Mouse (Mus musculus): Measurements from ENCODE around the gene Zglp1. TPM values are rescaled to one million over a fixed set of nuclear protein-coding genes. Genes with fewer than 3 reads are reported as not detected.

The Zglp1 gene
- 4.7 and 6.8 TPM in 2 replicates for polyA plus RNA-seq (2012; ENCODE audit: low replicate concordance)

DNA sequence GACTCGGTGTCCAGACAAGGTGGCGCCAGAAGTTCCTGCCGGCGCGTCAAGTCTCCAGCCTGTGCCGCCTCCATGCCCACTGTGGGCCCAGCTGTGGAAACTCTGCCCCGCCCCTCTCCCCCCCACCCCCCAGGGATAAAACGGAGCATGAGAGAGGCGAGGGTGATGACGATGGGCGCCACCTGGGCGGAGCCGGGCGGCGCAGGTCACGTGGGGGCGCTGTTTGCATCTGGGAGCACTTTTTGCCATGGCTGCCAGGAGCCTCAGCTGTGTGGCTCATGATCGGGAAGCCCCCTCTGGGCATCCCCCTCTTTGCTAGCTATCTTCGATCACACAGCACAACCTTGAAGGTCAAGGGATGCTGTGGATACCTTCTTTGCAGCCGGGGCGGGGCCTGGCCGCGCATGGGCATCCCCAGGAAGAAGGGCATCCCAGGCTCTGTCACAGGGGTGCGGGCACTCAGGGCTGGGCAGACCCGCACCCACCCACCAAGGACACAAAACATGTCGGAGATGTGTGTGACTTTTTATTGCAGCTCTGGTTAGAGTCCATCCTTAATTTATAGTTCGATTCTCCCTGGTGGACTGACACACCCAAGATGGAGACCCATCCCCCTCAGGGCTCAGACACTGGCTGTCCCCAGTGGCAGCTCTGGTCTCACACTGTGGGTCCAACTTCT lies at the start of gene Zglp1:
Gene Zglp1 (minus strand): TSS at position 88 of the 679 bp plus-strand sequence.

DNA sequence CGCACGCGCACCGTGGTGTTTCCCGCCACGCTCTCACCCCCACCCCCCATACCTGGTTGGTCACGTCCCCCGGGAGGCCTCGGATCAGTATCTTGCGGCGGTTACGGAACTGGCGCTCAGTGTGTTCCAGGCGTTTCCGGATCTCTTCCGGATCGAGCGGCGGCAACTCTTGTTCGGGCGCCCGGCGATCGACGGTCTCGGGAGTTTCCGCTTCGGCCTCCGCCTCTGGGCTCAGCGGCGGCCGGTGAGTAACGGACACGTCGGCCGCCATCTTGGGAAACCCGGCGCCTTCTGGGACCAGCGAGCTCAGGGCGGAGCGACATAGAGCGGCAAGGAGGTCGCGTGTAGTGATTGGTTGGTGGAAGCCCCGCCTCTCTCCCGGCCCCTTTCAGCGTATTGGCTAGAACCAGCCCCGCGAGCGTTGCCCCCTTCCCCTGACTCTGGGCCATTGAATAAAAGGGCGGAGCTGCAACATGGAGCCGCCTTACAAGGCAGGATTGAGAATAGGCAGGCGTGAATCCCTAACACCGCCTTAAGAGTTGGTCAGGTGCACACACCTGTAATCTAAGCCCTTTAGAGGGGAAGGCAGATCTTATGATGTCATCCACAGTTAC lies 24.9 kb upstream of the Zglp1 start, which contains the start of the genes Gm38431 and Raver1:
Gene Gm38431 (minus strand): TSS at position 291 of the 614 bp plus-strand sequence.
Gene Raver1 (minus strand): TSS at position 302 of the 614 bp plus-strand sequence.

GRCm38 (mm10) chr9:21073044-21073840 lies 6.3 kb upstream of the Zglp1 start, which contains the start of the genes Gm49373 and Fdx1l:
Gm49373 (minus strand) TSS chr9:21073096.
Fdx1l (minus strand) TSS chr9:21073614.

DNA sequence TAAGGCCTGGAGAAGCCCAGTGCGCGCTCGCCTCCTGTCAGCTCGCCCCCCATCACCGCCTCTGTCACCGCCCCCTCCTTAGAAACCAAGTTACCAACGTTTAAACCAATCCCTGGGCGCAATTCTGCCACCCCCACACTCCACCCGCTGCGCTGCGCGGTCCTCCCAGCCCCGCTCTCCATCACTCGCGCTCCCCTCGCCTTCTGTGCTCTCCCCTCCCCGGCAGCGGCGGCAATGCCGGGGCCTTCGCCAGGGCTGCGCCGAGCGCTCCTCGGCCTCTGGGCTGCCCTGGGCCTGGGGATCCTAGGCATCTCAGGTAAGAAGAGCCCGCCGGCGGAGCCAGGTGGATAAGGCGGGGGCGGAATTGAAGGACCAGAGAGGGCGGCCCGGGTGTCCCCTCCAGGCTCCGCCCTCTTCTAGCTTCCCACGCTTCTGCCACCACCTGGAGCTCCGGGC lies 35.0 kb downstream of the Zglp1 start, which contains the start of gene Icam5:
Gene Icam5 (plus strand): TSS at position 178 of the 456 bp plus-strand sequence.

GRCm38 (mm10) chr9:21029291-21030054 lies 37.4 kb downstream of the Zglp1 start, which contains the start of gene Icam4:
Icam4 (plus strand) TSS chr9:21029373.

GRCm38 (mm10) chr9:21015571-21016130 lies 51.2 kb downstream of the Zglp1 start, which contains the start of gene Icam1:
Icam1 (plus strand) TSS chr9:21015985.

Other genes with a start within 250 kb of the Zglp1 start
- gene Rdh8, start 248.6 kb downstream of the Zglp1 start, polyA plus RNA-seq (2012; ENCODE audit: low replicate concordance): not detected in 2 replicates
- gene A230050P20Rik, start 198.5 kb downstream of the Zglp1 start, polyA plus RNA-seq (2012; ENCODE audit: low replicate concordance): 86.0 and 279 TPM in 2 replicates
- gene Angptl6, start 187.4 kb downstream of the Zglp1 start, polyA plus RNA-seq (2012; ENCODE audit: low replicate concordance): 2.3 and 3.8 TPM in 2 replicates
- 93.7 and 103 TPM in 2 replicates for gene Ppan, start 178.9 kb downstream of the Zglp1 start, polyA plus RNA-seq (2012; ENCODE audit: low replicate concordance)
- 192 and 471 TPM in 2 replicates for gene Eif3g, start 168.5 kb downstream of the Zglp1 start, polyA plus RNA-seq (2012; ENCODE audit: low replicate concordance)
- gene Dnmt1, start 107.2 kb downstream of the Zglp1 start, polyA plus RNA-seq (2012; ENCODE audit: low replicate concordance): 59.7 and 61.0 TPM in 2 replicates
- gene S1pr2, start 90.3 kb downstream of the Zglp1 start, polyA plus RNA-seq (2012; ENCODE audit: low replicate concordance): 1.7 and 4.4 TPM in 2 replicates
- gene Mrpl4, start 64.4 kb downstream of the Zglp1 start, polyA plus RNA-seq (2012; ENCODE audit: low replicate concordance): 45.9 and 87.9 TPM in 2 replicates
- 37.9 and 60.7 TPM in 2 replicates for gene Icam1, start 51.1 kb downstream of the Zglp1 start, polyA plus RNA-seq (2012; ENCODE audit: low replicate concordance)
- gene Icam4, start 37.7 kb downstream of the Zglp1 start, polyA plus RNA-seq (2012; ENCODE audit: low replicate concordance): 2.4 and 30.5 TPM in 2 replicates
- gene Icam5, start 35.0 kb downstream of the Zglp1 start, polyA plus RNA-seq (2012; ENCODE audit: low replicate concordance): 1.2 and 1.5 TPM in 2 replicates
- 0.26 and 0.64 TPM in 2 replicates for gene Gm49373, start 6.0 kb upstream of the Zglp1 start, polyA plus RNA-seq (2012; ENCODE audit: low replicate concordance)
- gene Fdx1l, start 6.5 kb upstream of the Zglp1 start, polyA plus RNA-seq (2012; ENCODE audit: low replicate concordance): 24.8 and 46.2 TPM in 2 replicates
- 43.7 and 103 TPM in 2 replicates for gene Gm38431, start 24.9 kb upstream of the Zglp1 start, polyA plus RNA-seq (2012; ENCODE audit: low replicate concordance)
- gene Raver1, start 24.9 kb upstream of the Zglp1 start, polyA plus RNA-seq (2012; ENCODE audit: low replicate concordance): 182 and 466 TPM in 2 replicates
- gene Tyk2, start 64.2 kb upstream of the Zglp1 start, polyA plus RNA-seq (2012; ENCODE audit: low replicate concordance): 47.9 and 58.5 TPM in 2 replicates
- gene Cdc37, start 82.9 kb upstream of the Zglp1 start, polyA plus RNA-seq (2012; ENCODE audit: low replicate concordance): 137 and 226 TPM in 2 replicates
- gene Pde4a, start 98.6 kb upstream of the Zglp1 start, polyA plus RNA-seq (2012; ENCODE audit: low replicate concordance): 9.8 and 19.5 TPM in 2 replicates
- gene Keap1, start 172.3 kb upstream of the Zglp1 start, polyA plus RNA-seq (2012; ENCODE audit: low replicate concordance): 49.8 and 76.0 TPM in 2 replicates
- 11.6 and 51.4 TPM in 2 replicates for gene S1pr5, start 181.3 kb upstream of the Zglp1 start, polyA plus RNA-seq (2012; ENCODE audit: low replicate concordance)
- 33.9 and 64.0 TPM in 2 replicates for gene Atg4d, start 198.2 kb upstream of the Zglp1 start, polyA plus RNA-seq (2012; ENCODE audit: low replicate concordance)
- 46.0 and 65.5 TPM in 2 replicates for gene Kri1, start 220.9 kb upstream of the Zglp1 start, polyA plus RNA-seq (2012; ENCODE audit: low replicate concordance)
- gene Cdkn2d, start 224.3 kb upstream of the Zglp1 start, polyA plus RNA-seq (2012; ENCODE audit: low replicate concordance): 41.8 and 71.5 TPM in 2 replicates
- 0.49 and 2.3 TPM in 2 replicates for gene Ap1m2, start 245.2 kb upstream of the Zglp1 start, polyA plus RNA-seq (2012; ENCODE audit: low replicate concordance)